Mouse (Mus musculus): Measurements from ENCODE around the gene Bend4. TPM values are rescaled to one million over a fixed set of nuclear protein-coding genes. Genes with fewer than 3 reads are reported as not detected.

Bend4 gene
- polyA plus RNA-seq (2015; fragmentation: Nextera tagmentation; extraction: Ambion mirVana), result 7.6 and 8.7 TPM in 2 replicates

GRCm38 (mm10) chr5:67427443-67428360 is at the start of gene Bend4:
TSS of gene Bend4 (minus strand) at chr5:67428310.
- H3K36me3 ChIP-seq (ENCODE audit: control insufficient read depth, insufficient read depth), result no peaks in the 10 kb centered on the region
- ATAC-seq, result peak; percentile 87
- peak within 1 kb of the TSS; percentile 58 for H3K27ac ChIP-seq (ENCODE audit: low read length)
- H3K4me1 ChIP-seq (replicated peaks; ENCODE audit: control insufficient read depth, insufficient read depth, low read length), result peaks cover 20% of the 10 kb centered on the region
- H3K9ac ChIP-seq (replicated peaks; ENCODE audit: low read depth, low read length), result peak within 1 kb of the TSS; percentile 86
- H3K27me3 ChIP-seq (replicated peaks; ENCODE audit: control insufficient read depth, insufficient read depth, low read length), result peaks cover 10% of the 10 kb centered on the region
- peak within 1 kb of the TSS; percentile 77 for H3K4me2 ChIP-seq (ENCODE audit: low read length)
- H3K9me3 ChIP-seq (ENCODE audit: control insufficient read depth, low read length), result no peaks in the 10 kb centered on the region
- WGBS, result 1% methylated on average over 76 of the region's 90 CpGs
- H3K4me3 ChIP-seq (replicated peaks; ENCODE audit: low read length), result peak within 1 kb of the TSS; percentile 71

DNA sequence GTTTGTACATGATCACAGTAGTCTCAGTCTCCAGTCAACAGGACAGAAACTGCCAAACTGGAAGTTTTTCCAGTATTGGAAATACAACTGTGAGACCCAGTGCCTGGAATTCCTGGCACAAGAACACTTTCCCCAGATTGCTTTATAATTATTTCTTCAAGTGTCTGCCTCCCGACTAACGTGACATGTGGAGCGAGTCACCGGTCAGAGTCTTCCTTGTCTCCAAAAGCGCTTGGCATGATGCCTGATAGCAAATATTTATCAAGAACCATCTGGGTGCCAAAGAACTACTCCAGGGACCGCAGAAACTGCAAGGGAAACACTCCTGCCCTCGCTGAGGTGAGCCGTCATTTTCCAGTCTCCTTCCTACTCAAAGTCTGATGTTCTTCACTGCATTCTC is 45.6 kb upstream of the Bend4 start:
- no peak overlapping the region for H3K4me3 ChIP-seq (replicated peaks; ENCODE audit: low read length)
- H3K27ac ChIP-seq (ENCODE audit: low read length), result no peak overlapping the region
- H3K9ac ChIP-seq (replicated peaks; ENCODE audit: low read depth, low read length), result no peak overlapping the region
- H3K4me2 ChIP-seq (ENCODE audit: low read length), result no peak overlapping the region
- H3K4me1 ChIP-seq (replicated peaks; ENCODE audit: control insufficient read depth, insufficient read depth, low read length), result peaks cover 7% of the 10 kb centered on the region
- H3K27me3 ChIP-seq (replicated peaks; ENCODE audit: control insufficient read depth, insufficient read depth, low read length), result no peaks in the 10 kb centered on the region; the same call in 1 of the 2 replicates
- H3K9me3 ChIP-seq (ENCODE audit: control insufficient read depth, low read length), result no peaks in the 10 kb centered on the region
- H3K36me3 ChIP-seq (ENCODE audit: control insufficient read depth, insufficient read depth), result no peaks in the 10 kb centered on the region
- peak; percentile 66 for ATAC-seq
- 26% methylated on average over 8 of the region's 8 CpGs for WGBS

DNA sequence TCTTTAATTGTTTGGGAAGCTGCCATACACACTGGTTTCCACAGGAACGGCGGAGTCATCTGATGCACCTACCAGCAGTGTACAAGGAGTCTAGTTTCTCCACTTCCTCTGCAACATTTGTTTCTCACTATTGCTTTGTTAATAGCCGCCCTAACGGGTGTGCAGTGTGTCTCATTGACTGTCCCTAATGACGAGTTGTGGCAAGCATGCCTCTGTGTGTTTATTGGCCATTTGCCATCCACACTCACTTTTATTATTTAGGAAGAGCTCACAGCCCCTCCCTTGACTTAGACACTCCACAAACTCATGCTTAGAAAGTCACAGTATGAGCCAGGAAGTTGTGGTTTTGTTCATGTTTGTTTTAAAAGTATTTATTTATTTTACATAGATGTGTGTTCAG is 45.0 kb upstream of the Bend4 start:
- peaks cover 7% of the 10 kb centered on the region for H3K4me1 ChIP-seq (replicated peaks; ENCODE audit: control insufficient read depth, insufficient read depth, low read length)
- no peak overlapping the region for H3K4me3 ChIP-seq (replicated peaks; ENCODE audit: low read length)
- H3K4me2 ChIP-seq (ENCODE audit: low read length), result no peak overlapping the region
- WGBS, result 43% methylated on average over 5 of the region's 5 CpGs
- no peaks in the 10 kb centered on the region for H3K36me3 ChIP-seq (ENCODE audit: control insufficient read depth, insufficient read depth)
- no peaks in the 10 kb centered on the region; the same call in 1 of the 2 replicates for H3K27me3 ChIP-seq (replicated peaks; ENCODE audit: control insufficient read depth, insufficient read depth, low read length)
- no peak overlapping the region for H3K9ac ChIP-seq (replicated peaks; ENCODE audit: low read depth, low read length)
- peak; percentile 39; the same call in 1 of the 2 replicates for ATAC-seq
- H3K9me3 ChIP-seq (ENCODE audit: control insufficient read depth, low read length), result no peaks in the 10 kb centered on the region
- no peak overlapping the region for H3K27ac ChIP-seq (ENCODE audit: low read length)

DNA sequence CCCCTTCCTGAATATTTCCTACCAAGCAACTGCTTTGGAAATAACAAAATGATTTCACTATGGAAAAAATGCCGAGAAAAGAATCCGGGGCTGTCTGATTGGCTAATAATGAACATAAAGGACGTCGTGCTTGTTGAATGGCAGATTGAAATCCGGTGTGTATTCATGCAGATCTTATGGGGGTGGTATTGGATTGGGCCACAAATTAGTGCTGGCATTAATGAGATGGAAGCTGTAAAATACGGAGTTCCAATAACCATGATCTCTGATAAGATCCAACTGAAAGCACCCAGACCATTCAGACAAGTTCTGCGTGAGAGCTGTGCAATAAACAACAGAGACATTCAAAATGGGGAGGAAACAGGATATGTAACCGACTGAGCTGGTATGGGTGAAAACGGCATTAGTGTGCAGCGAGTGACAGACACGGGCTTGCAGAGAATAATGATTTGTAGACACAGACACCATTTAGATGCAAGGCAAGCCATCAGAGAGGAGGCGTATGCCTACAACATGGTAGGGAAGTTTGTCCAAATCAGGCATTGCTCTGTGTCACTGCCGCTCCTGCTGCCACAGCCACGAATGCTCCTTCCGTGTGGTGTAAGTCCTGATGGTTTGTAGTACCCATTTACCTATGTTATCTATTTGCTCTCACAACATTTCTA is 38.9 kb upstream of the Bend4 start:
- no peaks in the 10 kb centered on the region for H3K9me3 ChIP-seq (ENCODE audit: control insufficient read depth, low read length)
- no peak overlapping the region for H3K27ac ChIP-seq (ENCODE audit: low read length)
- no peaks in the 10 kb centered on the region for H3K36me3 ChIP-seq (ENCODE audit: control insufficient read depth, insufficient read depth)
- peak overlapping the region; percentile 18 for H3K4me3 ChIP-seq (replicated peaks; ENCODE audit: low read length)
- peak; percentile 84 for ATAC-seq
- H3K9ac ChIP-seq (replicated peaks; ENCODE audit: low read depth, low read length), result no peak overlapping the region
- peak overlapping the region; percentile 44 for H3K4me2 ChIP-seq (ENCODE audit: low read length)
- no peaks in the 10 kb centered on the region for H3K27me3 ChIP-seq (replicated peaks; ENCODE audit: control insufficient read depth, insufficient read depth, low read length)
- peaks cover 13% of the 10 kb centered on the region for H3K4me1 ChIP-seq (replicated peaks; ENCODE audit: control insufficient read depth, insufficient read depth, low read length)
- WGBS, result 21% methylated on average over 15 of the region's 15 CpGs

DNA sequence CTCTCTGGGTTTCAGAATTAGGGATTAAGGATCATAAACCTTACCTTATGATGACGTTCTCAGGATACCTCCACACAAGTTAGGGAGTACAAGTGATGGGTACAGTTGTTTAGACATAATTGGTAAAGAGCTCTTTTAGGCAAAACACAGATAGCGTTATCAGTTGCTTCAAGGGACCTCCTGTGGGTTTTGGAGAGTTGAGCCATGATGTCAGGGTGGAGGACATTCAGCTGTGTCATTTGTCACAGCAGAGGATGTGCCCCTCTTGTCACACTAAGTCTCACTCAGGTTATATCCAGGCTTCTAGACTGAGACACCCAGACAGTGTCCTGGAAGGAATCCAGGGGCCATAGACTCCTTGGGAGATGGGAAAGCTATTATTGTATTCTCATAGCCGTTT is 36.8 kb upstream of the Bend4 start:
- no peaks in the 10 kb centered on the region for H3K9me3 ChIP-seq (ENCODE audit: control insufficient read depth, low read length)
- 84% methylated on average over 3 of the region's 3 CpGs for WGBS
- H3K27ac ChIP-seq (ENCODE audit: low read length), result no peak overlapping the region
- H3K9ac ChIP-seq (replicated peaks; ENCODE audit: low read depth, low read length), result no peak overlapping the region
- peaks cover 13% of the 10 kb centered on the region for H3K4me1 ChIP-seq (replicated peaks; ENCODE audit: control insufficient read depth, insufficient read depth, low read length)
- no peak overlapping the region for H3K4me3 ChIP-seq (replicated peaks; ENCODE audit: low read length)
- no peaks in the 10 kb centered on the region for H3K27me3 ChIP-seq (replicated peaks; ENCODE audit: control insufficient read depth, insufficient read depth, low read length)
- H3K36me3 ChIP-seq (ENCODE audit: control insufficient read depth, insufficient read depth), result no peaks in the 10 kb centered on the region
- H3K4me2 ChIP-seq (ENCODE audit: low read length), result no peak overlapping the region
- no peak for ATAC-seq

- H3K36me3 ChIP-seq (ENCODE audit: control insufficient read depth, insufficient read depth), result no peaks in the 10 kb centered on the region
- H3K27me3 ChIP-seq (replicated peaks; ENCODE audit: control insufficient read depth, insufficient read depth, low read length), result no peaks in the 10 kb centered on the region
- no peak overlapping the region for H3K4me2 ChIP-seq (ENCODE audit: low read length)
- H3K4me1 ChIP-seq (replicated peaks; ENCODE audit: control insufficient read depth, insufficient read depth, low read length), result peaks cover 13% of the 10 kb centered on the region
- ATAC-seq, result no peak
- WGBS, result 92% methylated on average over 9 of the region's 9 CpGs
- H3K4me3 ChIP-seq (replicated peaks; ENCODE audit: low read length), result no peak overlapping the region
- no peak overlapping the region for H3K9ac ChIP-seq (replicated peaks; ENCODE audit: low read depth, low read length)
- no peak overlapping the region for H3K27ac ChIP-seq (ENCODE audit: low read length)
- no peaks in the 10 kb centered on the region for H3K9me3 ChIP-seq (ENCODE audit: control insufficient read depth, low read length)
Measured at GRCm38 (mm10) chr5:67463636-67464035, 35.5 kb upstream of the Bend4 start.

GRCm38 (mm10) chr5:67462331-67462730 is 34.2 kb upstream of the Bend4 start:
- no peak overlapping the region for H3K4me2 ChIP-seq (ENCODE audit: low read length)
- no peaks in the 10 kb centered on the region for H3K27me3 ChIP-seq (replicated peaks; ENCODE audit: control insufficient read depth, insufficient read depth, low read length)
- H3K9me3 ChIP-seq (ENCODE audit: control insufficient read depth, low read length), result no peaks in the 10 kb centered on the region
- H3K4me3 ChIP-seq (replicated peaks; ENCODE audit: low read length), result no peak overlapping the region
- H3K27ac ChIP-seq (ENCODE audit: low read length), result no peak overlapping the region
- WGBS, result 84% methylated on average over 4 of the region's 4 CpGs
- ATAC-seq, result no peak
- no peak overlapping the region for H3K9ac ChIP-seq (replicated peaks; ENCODE audit: low read depth, low read length)
- no peaks in the 10 kb centered on the region for H3K36me3 ChIP-seq (ENCODE audit: control insufficient read depth, insufficient read depth)
- peaks cover 13% of the 10 kb centered on the region for H3K4me1 ChIP-seq (replicated peaks; ENCODE audit: control insufficient read depth, insufficient read depth, low read length)

DNA sequence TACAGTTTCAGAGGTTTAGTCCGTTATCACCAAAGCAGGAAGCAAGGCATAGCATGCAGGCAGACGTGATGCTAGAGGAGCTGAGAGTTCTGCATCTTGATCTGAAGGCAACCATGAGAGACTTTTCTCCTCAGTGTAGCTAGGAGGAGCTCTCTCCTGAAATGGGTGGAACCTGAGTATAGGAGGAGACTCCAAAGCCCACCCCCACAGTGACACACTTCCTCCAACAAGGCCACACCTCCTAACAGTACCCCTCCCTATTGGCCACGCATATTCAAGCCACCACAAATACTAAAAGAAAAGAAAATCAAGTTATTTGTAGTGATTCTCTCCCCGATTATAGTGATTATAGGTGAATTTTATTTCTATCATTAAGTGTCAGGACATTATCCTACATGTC is 28.7 kb upstream of the Bend4 start:
- no peak overlapping the region for H3K4me3 ChIP-seq (replicated peaks; ENCODE audit: low read length)
- no peak overlapping the region for H3K4me2 ChIP-seq (ENCODE audit: low read length)
- H3K36me3 ChIP-seq (ENCODE audit: control insufficient read depth, insufficient read depth), result no peaks in the 10 kb centered on the region
- H3K27me3 ChIP-seq (replicated peaks; ENCODE audit: control insufficient read depth, insufficient read depth, low read length), result no peaks in the 10 kb centered on the region
- H3K9me3 ChIP-seq (ENCODE audit: control insufficient read depth, low read length), result no peaks in the 10 kb centered on the region
- WGBS, result 84% methylated on average over 4 of the region's 4 CpGs
- ATAC-seq, result no peak
- no peaks in the 10 kb centered on the region for H3K4me1 ChIP-seq (replicated peaks; ENCODE audit: control insufficient read depth, insufficient read depth, low read length)
- no peak overlapping the region for H3K9ac ChIP-seq (replicated peaks; ENCODE audit: low read depth, low read length)
- no peak overlapping the region for H3K27ac ChIP-seq (ENCODE audit: low read length)

DNA sequence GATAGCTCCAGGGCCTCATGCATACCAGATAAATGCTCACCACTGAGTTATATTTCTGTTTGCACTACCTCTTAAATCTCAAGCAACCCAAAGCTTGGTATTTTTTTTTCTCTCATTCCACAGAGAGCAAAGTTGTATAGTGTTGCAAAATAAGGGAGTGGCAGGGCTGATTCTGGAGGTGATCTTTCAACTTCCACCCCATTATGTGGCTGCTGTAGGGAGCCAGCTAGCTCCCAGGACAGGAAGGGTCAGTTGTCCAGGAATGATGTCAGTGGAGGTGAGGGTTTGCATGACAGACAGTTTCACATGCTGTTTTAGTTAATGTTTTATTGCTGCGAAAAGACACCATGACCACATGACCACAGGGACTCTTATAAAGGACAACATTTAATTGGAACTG is 26.2 kb upstream of the Bend4 start:
- no peaks in the 10 kb centered on the region for H3K27me3 ChIP-seq (replicated peaks; ENCODE audit: control insufficient read depth, insufficient read depth, low read length)
- ATAC-seq, result no peak
- WGBS, result 93% methylated on average over 1 of the region's 1 CpGs

More for the DNA sequence above, 26.2 kb upstream of the Bend4 start:
- Histone ChIP-seq H3K36me3 (ENCODE audit: control insufficient read depth, insufficient read depth) (no peaks in the 10 kb centered on the region), H3K4me1 (replicated peaks; ENCODE audit: control insufficient read depth, insufficient read depth, low read length) (no peaks in the 10 kb centered on the region), H3K4me2 (ENCODE audit: low read length) (no peak overlapping the region), H3K4me3 (replicated peaks; ENCODE audit: low read length) (no peak overlapping the region), H3K9ac (replicated peaks; ENCODE audit: low read depth, low read length) (no peak overlapping the region), H3K9me3 (ENCODE audit: control insufficient read depth, low read length) (no peaks in the 10 kb centered on the region), H3K27ac (ENCODE audit: low read length) (no peak overlapping the region)
